Mouse (Mus musculus): ENCODE data around the gene Kidins220.

- TF ChIP-seq POLR2A (IDR thresholded peaks at IDR 0.05; ENCODE audit: insufficient read depth, low read depth, low read length) (no peak), CTCF (IDR thresholded peaks at IDR 0.05; ENCODE audit: insufficient read depth, low read depth, low read length) (no peak)
Observed at GRCm38 (mm10) chr12:25094621-25095521, 120.1 kb downstream of the Kidins220 start.
